Mouse (Mus musculus) CD4-positive helper T cell, adult 2 months (primary cell): ENCODE measurements at regions not wholly inside any gene's neighbourhood (a gene's known extent, or its start where the extent isn't known, plus 50 kb on each side); places are given as distances from the start of the nearest gene placed in this dataset.
"Not testable (repeated sequence)": the region's sequence is repeated elsewhere in the genome, so short reads cannot be mapped to it uniquely, and the experiment has no call there.

Experiments
- DNase-seq: peaks from one replicate; pipeline ENCODE4 v3.0.0-alpha.2; 2012; ENCODE audit warnings: low read depth, missing footprints, low spot score

- DNase-seq, result no peak
Observed at GRCm38 (mm10) chr13:52188605-52189003, 342.1 kb downstream of the Gadd45g start.

- no peak for DNase-seq
Observed at GRCm38 (mm10) chr13:52189382-52189923, 341.6 kb downstream of the Diras2 start.

GRCm38 (mm10) chr13:52190256-52190655, 340.8 kb downstream of the Diras2 start:
- no peak for DNase-seq

- DNase-seq, result no peak
Observed at GRCm38 (mm10) chr13:52190848-52191590, 340.1 kb downstream of the Diras2 start.

GRCm38 (mm10) chr13:52196917-52197316, 334.2 kb downstream of the Diras2 start:
- no peak for DNase-seq

GRCm38 (mm10) chr13:52198649-52199348, 332.3 kb downstream of the Diras2 start:
- DNase-seq, result no peak

- no peak for DNase-seq
Observed at GRCm38 (mm10) chr13:52202372-52202771, 328.7 kb downstream of the Diras2 start.

GRCm38 (mm10) chr13:52205951-52206350, 325.1 kb downstream of the Diras2 start:
- DNase-seq, result no peak

GRCm38 (mm10) chr13:52216343-52216742, 314.7 kb downstream of the Diras2 start:
- no peak for DNase-seq

- no peak for DNase-seq
Observed at GRCm38 (mm10) chr13:52217066-52217465, 314.0 kb downstream of the Diras2 start.

- no peak for DNase-seq
Observed at GRCm38 (mm10) chr13:52217741-52218140, 313.3 kb downstream of the Diras2 start.

- DNase-seq, result no peak
Observed at GRCm38 (mm10) chr13:52222315-52223097, 308.6 kb downstream of the Diras2 start.

- peak; percentile 51 for DNase-seq
Observed at GRCm38 (mm10) chr13:52223098-52223962, 307.7 kb downstream of the Diras2 start.

- DNase-seq, result no peak
Observed at GRCm38 (mm10) chr13:52233971-52234370, 297.1 kb downstream of the Diras2 start.

- DNase-seq, result no peak
Observed at GRCm38 (mm10) chr13:52236105-52236504, 295.0 kb downstream of the Diras2 start.

- no peak for DNase-seq
Observed at GRCm38 (mm10) chr13:52239563-52239962, 291.5 kb downstream of the Diras2 start.

GRCm38 (mm10) chr13:52241761-52242160, 289.3 kb downstream of the Diras2 start:
- no peak for DNase-seq

GRCm38 (mm10) chr13:52249492-52249891, 281.6 kb downstream of the Diras2 start:
- no peak for DNase-seq

- no peak for DNase-seq
Observed at GRCm38 (mm10) chr13:52250371-52250770, 280.7 kb downstream of the Diras2 start.

GRCm38 (mm10) chr13:52252303-52252702, 278.8 kb downstream of the Diras2 start:
- DNase-seq, result no peak

- not testable (repeated sequence) for DNase-seq
Observed at GRCm38 (mm10) chr13:52252726-52253125, 278.4 kb downstream of the Diras2 start.
